Mouse (Mus musculus): ENCODE measurements around the gene Col4a6.
A peak's percentile ranks its signal among the peaks of the same experiment; 100 is the strongest.

Gene Col4a6

DNA sequence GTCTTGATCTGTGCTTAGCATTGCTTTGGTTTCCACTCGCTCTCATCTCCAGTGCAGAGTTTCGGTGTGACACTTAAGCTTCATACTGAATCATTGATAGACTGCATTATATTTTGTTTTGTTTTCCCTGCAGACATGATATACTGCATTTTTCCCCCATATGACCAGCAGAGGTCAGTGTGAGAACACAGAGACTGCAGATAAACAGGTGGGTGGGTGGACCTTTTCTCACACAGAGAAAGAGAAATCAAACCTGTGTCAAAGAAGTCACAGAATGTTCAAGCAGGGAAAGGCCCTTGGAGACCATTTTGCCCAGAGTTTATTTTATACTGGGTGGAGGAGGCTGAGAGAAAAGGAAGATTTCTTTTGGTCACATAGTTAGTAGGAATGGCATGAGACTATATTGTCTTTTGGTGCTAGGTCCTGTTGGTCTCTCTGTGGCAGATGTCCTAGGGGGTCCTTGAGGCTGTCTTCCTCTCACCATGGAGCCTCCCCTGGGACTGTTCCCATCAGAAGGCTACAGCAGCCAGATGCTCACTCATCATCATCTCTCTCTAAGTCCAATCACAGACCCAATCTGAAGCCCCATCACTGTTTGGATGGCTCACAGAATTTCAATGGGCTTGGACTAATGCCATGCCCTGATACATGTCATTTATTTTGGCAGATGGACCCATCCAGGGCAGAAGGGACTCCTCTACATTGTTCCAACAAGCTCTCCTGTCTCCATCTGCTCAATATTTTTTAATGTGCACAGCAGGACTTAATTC, 237.1 kb downstream of the Col4a6 start:
- peak; percentile 7 for DNase-seq

DNA sequence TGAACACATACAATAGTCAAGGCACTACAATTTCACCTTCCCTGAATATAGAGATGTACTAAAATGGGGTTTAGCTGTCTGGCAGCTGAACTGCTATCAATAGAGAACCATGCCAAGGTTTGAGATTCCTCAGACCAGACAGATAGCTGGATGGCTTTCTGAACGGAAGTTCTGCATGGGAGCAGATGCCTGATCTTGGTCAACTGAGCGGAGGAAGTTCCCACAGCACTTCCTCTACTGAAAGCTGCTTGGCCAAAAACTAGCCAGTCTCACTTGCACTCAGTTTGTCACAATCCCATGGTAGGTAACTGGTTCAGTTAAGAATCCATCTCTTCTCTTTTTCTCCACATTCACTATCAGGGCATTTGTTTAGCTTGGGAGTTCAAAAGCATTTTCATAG, 245.7 kb downstream of the Col4a6 start:
- no peak for DNase-seq

GRCm38 (mm10) chrX:141212802-141213201, 261.1 kb downstream of the Col4a6 start:
- DNase-seq, result no peak

GRCm38 (mm10) chrX:141198993-141199392, 274.9 kb downstream of the Col4a6 start:
- DNase-seq, result no peak

DNA sequence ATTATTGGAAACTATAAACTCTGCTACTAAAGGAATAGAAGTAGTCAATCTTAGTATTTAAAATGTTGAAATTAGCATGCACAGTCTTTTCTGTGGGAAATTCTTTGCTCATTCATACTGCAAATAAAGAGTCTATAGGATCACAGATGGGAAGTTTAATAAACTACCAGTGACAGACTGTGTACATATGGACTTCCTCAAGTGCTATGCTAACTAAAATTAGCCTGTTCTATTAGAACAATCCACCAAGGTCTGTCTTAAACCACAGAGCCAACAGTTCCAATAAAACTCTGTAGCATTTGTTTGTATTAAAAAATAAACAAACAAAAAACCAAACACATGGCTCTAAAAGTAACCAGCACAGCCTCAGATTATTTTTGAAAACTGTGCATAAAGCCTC, 278.8 kb downstream of the Col4a6 start:
- no peak for DNase-seq

DNA sequence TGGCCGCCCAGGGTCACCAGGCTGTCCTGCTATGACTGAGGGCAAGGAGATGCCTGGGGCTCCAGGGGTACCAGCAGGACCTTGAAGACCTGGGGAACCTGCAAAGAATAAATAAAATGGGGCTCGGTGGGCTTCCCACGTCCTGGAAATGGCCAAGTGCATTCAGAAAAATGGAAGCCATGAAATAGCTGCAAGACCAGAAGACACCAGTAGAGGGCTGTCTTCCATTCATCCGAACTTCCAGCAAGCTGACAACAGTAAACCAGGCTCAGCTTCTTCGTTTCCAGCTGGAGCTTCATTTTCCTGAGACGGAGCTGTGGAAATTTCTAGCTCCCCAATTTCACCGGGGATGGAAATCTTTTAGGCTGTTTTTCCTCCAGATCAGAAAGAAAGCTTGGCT, 298.5 kb downstream of the Col4a6 start:
- no peak for DNase-seq

- DNase-seq, result no peak
Measured at GRCm38 (mm10) chrX:141165067-141165466, 308.8 kb downstream of the Col4a6 start.

DNA sequence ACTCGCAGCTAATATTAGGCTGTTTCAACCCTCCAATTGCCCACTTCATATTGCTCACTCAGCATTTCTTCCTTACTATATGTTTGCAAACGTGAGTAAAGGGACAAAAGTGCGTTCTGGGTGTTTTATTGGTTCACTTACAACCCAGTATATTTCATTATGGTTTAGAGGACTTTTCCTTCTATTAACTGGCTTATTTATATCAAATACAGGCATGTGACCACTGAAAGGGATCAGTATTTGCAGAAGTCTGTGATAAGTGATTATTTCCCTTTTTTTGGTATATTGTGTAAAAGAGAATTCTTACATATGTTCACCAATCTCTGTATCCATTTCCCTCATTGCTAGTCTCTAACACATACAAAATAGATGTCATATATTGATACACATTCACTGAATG, 313.5 kb downstream of the Col4a6 start:
- DNase-seq, result no peak

GRCm38 (mm10) chrX:141158160-141158559, 315.7 kb downstream of the Col4a6 start:
- DNase-seq, result no peak

GRCm38 (mm10) chrX:141157626-141158025, 316.2 kb downstream of the Col4a6 start:
- DNase-seq, result no peak

- DNase-seq, result no peak
Measured at GRCm38 (mm10) chrX:141156696-141157095, 317.2 kb downstream of the Col4a6 start.

DNA sequence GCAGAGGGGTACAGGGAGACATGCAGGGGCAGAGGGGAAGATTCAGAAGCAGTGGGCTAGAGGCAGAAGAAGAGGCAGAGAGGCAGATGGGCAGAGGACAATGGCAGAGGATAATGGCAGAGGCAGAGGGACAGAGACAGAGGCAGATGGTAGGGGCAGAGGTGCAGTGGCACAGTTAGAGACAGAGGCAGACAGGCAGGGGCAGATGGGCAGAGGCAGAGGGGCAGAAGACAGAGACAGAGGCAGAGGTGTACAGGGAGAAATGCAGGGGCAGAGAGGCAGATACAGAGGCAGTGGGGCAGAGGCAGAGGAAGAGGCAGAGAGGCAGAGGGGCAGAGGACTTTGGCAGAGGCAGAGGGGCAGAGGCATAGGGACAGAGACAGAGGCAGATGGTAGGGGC, 322.7 kb downstream of the Col4a6 start:
- DNase-seq, result no peak

DNA sequence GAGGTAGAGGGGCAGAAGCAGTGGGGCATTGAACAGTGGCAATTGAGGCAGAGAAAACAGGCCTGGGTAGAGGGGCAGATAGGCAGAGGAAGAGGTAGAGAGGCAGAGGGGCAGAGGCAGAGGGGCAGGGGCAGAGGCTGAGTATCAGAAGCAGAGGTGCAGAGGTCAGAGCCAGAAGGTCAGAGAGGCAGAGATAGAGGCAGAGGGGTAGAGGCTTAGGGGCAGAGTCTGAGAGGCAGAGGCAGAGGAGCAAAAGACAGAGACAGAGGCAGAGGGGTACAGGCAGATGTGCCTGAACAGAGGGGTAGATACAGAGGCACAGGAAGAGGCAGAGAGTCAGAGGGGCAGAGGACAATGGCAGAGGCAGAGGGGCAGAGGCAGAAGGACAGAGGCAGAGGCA, 323.6 kb downstream of the Col4a6 start:
- no peak for DNase-seq

- no peak for DNase-seq
Measured at GRCm38 (mm10) chrX:141149705-141150104, 324.2 kb downstream of the Col4a6 start.
